Mouse (Mus musculus): ENCODE results near the gene Gm20449. TPM values are rescaled to one million over a fixed set of nuclear protein-coding genes. Genes with fewer than 3 reads are reported as not detected.
"Not testable (repeated sequence)": the region's sequence is repeated elsewhere in the genome, so short reads cannot be mapped to it uniquely, and the experiment has no call there.

Gm20449 gene
- polyA plus RNA-seq (2014; fragmentation: Nextera tagmentation; extraction: Ambion mirVana) = 0.10 TPM in 1 of 2 replicates, not detected in the other

DNA sequence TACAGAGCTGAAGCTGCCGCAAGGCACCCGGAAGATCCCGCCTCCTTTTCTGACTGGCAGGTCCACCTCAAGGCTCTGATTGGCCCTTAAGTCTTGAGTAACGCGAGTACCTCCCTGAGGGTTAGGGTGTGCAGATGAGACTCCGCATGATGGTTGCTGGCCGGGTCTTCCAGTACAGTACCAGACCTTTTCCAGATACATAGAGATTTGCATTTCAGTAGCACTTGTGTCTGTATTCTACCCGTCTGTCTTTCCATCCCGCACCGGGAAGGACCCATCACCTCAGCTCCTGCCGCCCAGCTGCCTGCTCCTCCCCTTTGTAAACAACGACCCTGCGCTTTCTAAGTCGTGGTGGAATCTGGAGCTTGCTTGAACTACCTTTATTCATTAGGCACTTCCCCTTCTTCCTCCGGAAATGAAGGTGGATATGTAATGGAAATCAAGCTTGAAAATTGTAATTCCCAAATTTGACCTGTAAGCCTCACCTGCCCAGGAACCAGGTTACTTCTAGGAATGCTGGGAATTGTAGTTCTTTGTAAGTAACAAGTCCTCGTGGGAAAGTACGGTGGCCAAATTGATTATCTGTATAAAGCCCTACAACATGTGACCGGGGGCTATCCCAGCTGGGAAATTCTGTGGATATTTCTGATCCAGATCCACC lies at the start of gene Gm20449, which contains the start of gene AW146154:
Gene Gm20449 (minus strand): TSS at position 29 of the 661 bp plus-strand sequence.
Gene AW146154 (minus strand): TSS at position 502 of the 661 bp plus-strand sequence.
- Histone ChIP-seq H3K27me3 (replicated peaks; ENCODE audit: control insufficient read depth, insufficient read depth, low read length) (no peaks in the 10 kb centered on the region), H3K9me3 (replicated peaks; ENCODE audit: control insufficient read depth, low read length) (0 out of 2 replicates have a peak, but pooled peaks cover 2% of the 10 kb centered on the region), H3K36me3 (ENCODE audit: control insufficient read depth, insufficient read depth, low read length) (no peaks in the 10 kb centered on the region), H3K4me3 (ENCODE audit: low read depth, low read length) (peak within 1 kb of the TSS; percentile 58), H3K4me1 (ENCODE audit: control insufficient read depth, insufficient read depth, low read length) (no peaks in the 10 kb centered on the region), H3K9ac (ENCODE audit: low read length) (peak within 1 kb of the TSS; percentile 57), H3K27ac (ENCODE audit: low read depth, low read length) (no peak within 1 kb of the TSS), H3K4me2 (ENCODE audit: low read length) (peak within 1 kb of the TSS; percentile 75)
- DNase-seq (ENCODE audit: low spot score) = peak; percentile 97
- ATAC-seq = peak; percentile 99
- under 1% methylated on average over 18 of the region's 18 CpGs for WGBS

DNA sequence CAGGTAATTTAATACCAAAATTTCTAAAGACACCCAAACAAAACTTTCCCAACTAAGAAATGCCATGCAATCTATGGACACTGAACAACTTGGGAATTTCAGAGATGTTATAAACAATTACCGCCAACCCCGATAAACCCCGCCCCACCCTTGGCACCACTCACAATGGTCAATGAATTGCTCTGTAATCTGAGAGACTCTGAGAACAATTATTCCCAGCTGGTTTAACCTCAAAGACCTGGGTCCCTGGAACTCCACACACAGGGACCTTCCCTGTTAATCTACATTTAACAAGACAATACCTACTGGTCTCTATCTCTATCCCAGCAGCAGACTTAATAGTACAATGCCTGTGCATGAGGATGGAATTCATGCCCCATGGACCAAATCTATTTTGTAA lies 13.5 kb upstream of the Gm20449 start:
- Histone ChIP-seq H3K9me3 (replicated peaks; ENCODE audit: control insufficient read depth, low read length) (peaks cover 2% of the 10 kb centered on the region; the same call in 1 of the 2 replicates), H3K4me1 (ENCODE audit: control insufficient read depth, insufficient read depth, low read length) (no peaks in the 10 kb centered on the region), H3K27ac (ENCODE audit: low read depth, low read length) (no peak overlapping the region), H3K27me3 (replicated peaks; ENCODE audit: control insufficient read depth, insufficient read depth, low read length) (no peaks in the 10 kb centered on the region), H3K4me3 (ENCODE audit: low read depth, low read length) (no peak overlapping the region), H3K4me2 (ENCODE audit: low read length) (no peak overlapping the region), H3K9ac (ENCODE audit: low read length) (no peak overlapping the region), H3K36me3 (ENCODE audit: control insufficient read depth, insufficient read depth, low read length) (no peaks in the 10 kb centered on the region)
- ATAC-seq (no peak), DNase-seq (ENCODE audit: low spot score) (no peak)
- 85% methylated on average over 3 of the region's 3 CpGs for WGBS

DNA sequence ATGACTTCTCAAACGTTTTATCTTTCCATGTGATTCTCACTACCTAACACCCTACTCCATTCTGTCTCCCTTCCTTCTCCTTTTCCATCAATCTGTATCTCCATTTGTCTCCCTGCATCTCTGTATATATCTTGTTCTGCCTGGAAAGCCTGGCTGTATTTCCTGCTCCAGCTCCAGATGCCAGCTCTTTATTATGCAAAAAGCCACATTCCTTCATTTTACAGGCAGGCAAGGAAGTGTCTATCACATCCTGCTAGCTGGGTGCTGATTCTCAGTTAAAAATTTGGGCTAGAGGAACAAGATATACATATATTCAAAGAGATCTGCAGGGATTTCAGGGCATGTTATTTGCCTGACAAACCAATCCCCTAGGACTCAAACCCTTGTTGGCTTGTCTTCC lies 13.0 kb upstream of the Gm20449 start:
- Histone ChIP-seq H3K4me2 (ENCODE audit: low read length) (no peak overlapping the region), H3K4me1 (ENCODE audit: control insufficient read depth, insufficient read depth, low read length) (no peaks in the 10 kb centered on the region), H3K27me3 (replicated peaks; ENCODE audit: control insufficient read depth, insufficient read depth, low read length) (no peaks in the 10 kb centered on the region), H3K36me3 (ENCODE audit: control insufficient read depth, insufficient read depth, low read length) (no peaks in the 10 kb centered on the region), H3K4me3 (ENCODE audit: low read depth, low read length) (no peak overlapping the region), H3K9me3 (replicated peaks; ENCODE audit: control insufficient read depth, low read length) (no peaks in the 10 kb centered on the region; the same call in 1 of the 2 replicates), H3K9ac (ENCODE audit: low read length) (no peak overlapping the region), H3K27ac (ENCODE audit: low read depth, low read length) (no peak overlapping the region)
- ATAC-seq (no peak), DNase-seq (ENCODE audit: low spot score) (no peak)
- WGBS = 38% methylated on average over 1 of the region's 1 CpGs

DNA sequence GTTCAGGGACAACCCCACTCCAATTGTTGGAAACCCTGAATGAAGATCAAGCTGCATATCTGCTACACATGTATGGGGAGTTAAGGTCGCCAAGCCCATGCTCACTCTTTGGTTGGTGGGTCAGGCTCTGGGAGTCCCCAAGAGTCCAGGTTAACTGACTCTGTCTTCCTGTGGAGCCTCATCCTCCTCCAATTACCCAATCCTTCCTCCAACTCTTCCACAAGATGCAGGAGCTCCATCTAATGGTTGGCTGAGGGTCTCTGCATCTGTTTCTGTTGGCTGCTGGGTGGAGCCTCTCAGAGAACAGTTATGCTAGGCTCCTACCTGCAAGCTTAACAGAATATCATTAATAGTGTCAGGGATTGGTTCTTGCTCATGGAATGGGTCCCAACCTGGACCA lies 3.2 kb upstream of the Gm20449 start:
- Histone ChIP-seq H3K27ac (ENCODE audit: low read depth, low read length) (no peak overlapping the region), H3K4me3 (ENCODE audit: low read depth, low read length) (no peak overlapping the region), H3K4me1 (ENCODE audit: control insufficient read depth, insufficient read depth, low read length) (no peaks in the 10 kb centered on the region), H3K27me3 (replicated peaks; ENCODE audit: control insufficient read depth, insufficient read depth, low read length) (no peaks in the 10 kb centered on the region), H3K9me3 (replicated peaks; ENCODE audit: control insufficient read depth, low read length) (no peaks in the 10 kb centered on the region), H3K9ac (ENCODE audit: low read length) (no peak overlapping the region), H3K36me3 (ENCODE audit: control insufficient read depth, insufficient read depth, low read length) (no peaks in the 10 kb centered on the region), H3K4me2 (ENCODE audit: low read length) (no peak overlapping the region)
- WGBS = 65% methylated on average over 1 of the region's 1 CpGs
- no peak for ATAC-seq
- no peak for DNase-seq (ENCODE audit: low spot score)

- no peaks in the 10 kb centered on the region for H3K9me3 ChIP-seq (replicated peaks; ENCODE audit: control insufficient read depth, low read length)
- 21% methylated on average over 22 of the region's 22 CpGs for WGBS
- no peaks in the 10 kb centered on the region for H3K27me3 ChIP-seq (replicated peaks; ENCODE audit: control insufficient read depth, insufficient read depth, low read length)
- H3K27ac ChIP-seq (ENCODE audit: low read depth, low read length) = no peak overlapping the region
- H3K4me2 ChIP-seq (ENCODE audit: low read length) = peak overlapping the region; percentile 75
- peak overlapping the region; percentile 57 for H3K9ac ChIP-seq (ENCODE audit: low read length)
- no peaks in the 10 kb centered on the region for H3K4me1 ChIP-seq (ENCODE audit: control insufficient read depth, insufficient read depth, low read length)
- H3K4me3 ChIP-seq (ENCODE audit: low read depth, low read length) = peak overlapping the region; percentile 58
- ATAC-seq = peak; percentile 32
- H3K36me3 ChIP-seq (ENCODE audit: control insufficient read depth, insufficient read depth, low read length) = no peaks in the 10 kb centered on the region
- peak; percentile 51 for DNase-seq (ENCODE audit: low spot score)
Measured at GRCm38 (mm10) chr7:41500151-41500934, 1.1 kb upstream of the Gm20449 start.

DNA sequence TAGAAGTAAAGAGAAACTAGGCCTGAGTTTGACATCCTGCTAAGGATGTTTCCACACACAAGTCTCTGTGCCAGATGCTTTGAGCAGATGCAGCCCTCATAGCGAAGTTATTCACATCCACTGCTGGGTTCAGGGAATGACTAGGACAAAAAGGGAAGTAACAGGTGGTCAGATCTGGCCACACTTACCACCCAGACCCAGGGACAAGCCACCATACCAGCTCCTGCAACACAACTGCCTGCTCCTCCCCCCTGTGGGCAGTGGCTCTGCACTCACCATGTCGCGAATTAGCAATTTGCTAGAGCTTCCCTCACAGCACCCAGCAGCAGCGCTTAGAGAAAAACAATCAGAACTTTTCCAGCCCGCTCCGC lies 214 bp downstream of the Gm20449 start:
- not testable (repeated sequence) for H3K36me3 ChIP-seq (ENCODE audit: control insufficient read depth, insufficient read depth, low read length); H3K27ac ChIP-seq (ENCODE audit: low read depth, low read length); H3K9me3 ChIP-seq (replicated peaks; ENCODE audit: control insufficient read depth, low read length); H3K27me3 ChIP-seq (replicated peaks; ENCODE audit: control insufficient read depth, insufficient read depth, low read length); ATAC-seq; H3K4me1 ChIP-seq (ENCODE audit: control insufficient read depth, insufficient read depth, low read length); DNase-seq (ENCODE audit: low spot score)
- Histone ChIP-seq H3K4me3 (ENCODE audit: low read depth, low read length) (peak overlapping the region; percentile 58), H3K9ac (ENCODE audit: low read length) (peak overlapping the region; percentile 57), H3K4me2 (ENCODE audit: low read length) (peak overlapping the region; percentile 75)
- WGBS = 0% methylated on average over 6 of the region's 6 CpGs

GRCm38 (mm10) chr7:41498464-41498863 lies 753 bp downstream of the Gm20449 start:
- Histone ChIP-seq H3K4me3 (ENCODE audit: low read depth, low read length) (peak overlapping the region; percentile 58; the same call in 1 of the 2 replicates), H3K4me2 (ENCODE audit: low read length) (peak overlapping the region; percentile 75)
- H3K9ac ChIP-seq (ENCODE audit: low read length); H3K4me1 ChIP-seq (ENCODE audit: control insufficient read depth, insufficient read depth, low read length); H3K27ac ChIP-seq (ENCODE audit: low read depth, low read length); ATAC-seq; H3K27me3 ChIP-seq (replicated peaks; ENCODE audit: control insufficient read depth, insufficient read depth, low read length); H3K36me3 ChIP-seq (ENCODE audit: control insufficient read depth, insufficient read depth, low read length); DNase-seq (ENCODE audit: low spot score); H3K9me3 ChIP-seq (replicated peaks; ENCODE audit: control insufficient read depth, low read length): not testable (repeated sequence)
- 89% methylated on average over 1 of the region's 4 CpGs for WGBS

DNA sequence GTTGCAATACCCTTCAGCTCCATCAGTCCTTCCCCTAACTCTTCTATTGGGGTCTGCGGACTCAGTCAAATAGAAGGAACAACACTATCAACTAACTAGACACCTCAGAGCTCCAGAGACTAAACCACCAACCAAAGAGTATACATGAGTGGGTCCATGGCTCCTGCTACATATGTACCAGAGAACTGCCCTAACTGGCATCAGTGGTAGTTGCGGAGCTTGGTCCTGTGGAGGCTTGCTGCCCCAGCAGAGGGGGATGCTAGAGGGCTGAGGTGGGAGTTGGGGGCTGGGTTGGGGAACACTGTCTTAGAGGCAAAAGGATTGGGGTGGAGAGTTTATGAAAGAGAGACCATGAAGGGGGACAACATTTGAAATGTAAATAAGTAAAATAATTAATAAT lies 1.3 kb downstream of the Gm20449 start:
- no peaks in the 10 kb centered on the region for H3K36me3 ChIP-seq (ENCODE audit: control insufficient read depth, insufficient read depth, low read length)
- ATAC-seq (no peak), DNase-seq (ENCODE audit: low spot score) (no peak)
- H3K4me3 ChIP-seq (ENCODE audit: low read depth, low read length) = no peak overlapping the region
- no peak overlapping the region for H3K4me2 ChIP-seq (ENCODE audit: low read length)
- H3K4me1 ChIP-seq (ENCODE audit: control insufficient read depth, insufficient read depth, low read length) = no peaks in the 10 kb centered on the region
- WGBS = 95% methylated on average over 2 of the region's 2 CpGs
- H3K27ac ChIP-seq (ENCODE audit: low read depth, low read length) = no peak overlapping the region
- 0 out of 2 replicates have a peak, but pooled peaks cover 3% of the 10 kb centered on the region for H3K9me3 ChIP-seq (replicated peaks; ENCODE audit: control insufficient read depth, low read length)
- H3K27me3 ChIP-seq (replicated peaks; ENCODE audit: control insufficient read depth, insufficient read depth, low read length) = no peaks in the 10 kb centered on the region
- H3K9ac ChIP-seq (ENCODE audit: low read length) = no peak overlapping the region

DNA sequence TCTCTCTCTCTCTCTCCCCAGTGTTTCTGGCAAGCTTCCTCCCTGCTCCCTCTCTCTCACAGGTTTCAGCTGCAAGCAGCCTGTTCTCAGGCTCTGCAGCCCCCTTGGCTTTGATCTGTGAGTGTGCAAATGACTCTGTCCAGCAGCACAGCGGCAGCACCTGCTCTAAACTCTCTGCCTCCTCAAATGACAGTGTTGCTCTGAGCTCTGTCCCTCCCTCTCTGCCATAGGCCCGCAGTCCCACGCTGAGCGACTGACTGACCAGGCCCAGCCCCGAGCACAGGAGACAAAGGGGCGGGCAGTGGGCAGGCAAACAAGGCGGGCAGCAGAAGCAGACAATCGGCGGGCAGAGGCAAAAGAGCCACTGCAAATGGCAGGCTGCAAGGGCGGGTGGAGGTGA lies 47.4 kb downstream of the Gm20449 start:
- Histone ChIP-seq H3K27ac (ENCODE audit: low read depth, low read length) (no peak overlapping the region), H3K9ac (ENCODE audit: low read length) (no peak overlapping the region), H3K4me3 (ENCODE audit: low read depth, low read length) (no peak overlapping the region), H3K36me3 (ENCODE audit: control insufficient read depth, insufficient read depth, low read length) (no peaks in the 10 kb centered on the region), H3K4me2 (ENCODE audit: low read length) (no peak overlapping the region), H3K4me1 (ENCODE audit: control insufficient read depth, insufficient read depth, low read length) (no peaks in the 10 kb centered on the region), H3K9me3 (replicated peaks; ENCODE audit: control insufficient read depth, low read length) (0 out of 2 replicates have a peak, but pooled peaks cover 3% of the 10 kb centered on the region), H3K27me3 (replicated peaks; ENCODE audit: control insufficient read depth, insufficient read depth, low read length) (no peaks in the 10 kb centered on the region)
- 8% methylated on average over 10 of the region's 10 CpGs for WGBS
- ATAC-seq (no peak), DNase-seq (ENCODE audit: low spot score) (peak; percentile 0)
